Mouse (Mus musculus): ENCODE results near the gene Hist3h2ba. TPM values are rescaled to one million over a fixed set of nuclear protein-coding genes. Genes with fewer than 3 reads are reported as not detected.

The Hist3h2ba gene
- polyA plus RNA-seq, 1 experiment from 2014 or later, result 5.5 TPM

GRCm38 (mm10) chr11:58955868-58956257 lies 7.1 kb downstream of the Hist3h2ba start:
- Histone ChIP-seq H3K4me3 (replicated peaks) (peak overlapping the region; percentile 93), H3K27ac (peak overlapping the region; percentile 100), H3K9me3 (replicated peaks) (no peaks in the 10 kb centered on the region), H3K36me3 (peaks cover 23% of the 10 kb centered on the region), H3K4me1 (replicated peaks) (peaks cover 55% of the 10 kb centered on the region), H3K9ac (peak overlapping the region; percentile 99), H3K27me3 (peaks cover 12% of the 10 kb centered on the region), H3K4me2 (peak overlapping the region; percentile 95)
- ATAC-seq (ENCODE audit: low read depth), result no peak
- WGBS (ENCODE audit: insufficient replicate concordance), result 35% methylated on average over 8 of the region's 8 CpGs
- no peak for DNase-seq

GRCm38 (mm10) chr11:58957226-58957914 lies 8.7 kb downstream of the Hist3h2ba start:
- ATAC-seq (ENCODE audit: low read depth), result no peak
- WGBS (ENCODE audit: insufficient replicate concordance), result 78% methylated on average over 5 of the region's 5 CpGs
- H3K27ac ChIP-seq, result peak overlapping the region; percentile 100
- H3K36me3 ChIP-seq, result peaks cover 23% of the 10 kb centered on the region
- peaks cover 10% of the 10 kb centered on the region for H3K9me3 ChIP-seq (replicated peaks)
- peak overlapping the region; percentile 99 for H3K9ac ChIP-seq
- peaks cover 60% of the 10 kb centered on the region for H3K4me1 ChIP-seq (replicated peaks)
- DNase-seq, result no peak
- peak overlapping the region; percentile 95 for H3K4me2 ChIP-seq
- peaks cover 16% of the 10 kb centered on the region for H3K27me3 ChIP-seq
- peak overlapping the region; percentile 93 for H3K4me3 ChIP-seq (replicated peaks)

GRCm38 (mm10) chr11:58958536-58958935 lies 9.8 kb downstream of the Hist3h2ba start:
- Histone ChIP-seq H3K9ac (peak overlapping the region; percentile 99; the same call in 1 of the 2 replicates), H3K27me3 (peaks cover 27% of the 10 kb centered on the region), H3K4me1 (replicated peaks) (peaks cover 56% of the 10 kb centered on the region), H3K4me3 (replicated peaks) (peak overlapping the region; percentile 93), H3K4me2 (peak overlapping the region; percentile 95), H3K9me3 (replicated peaks) (peaks cover 10% of the 10 kb centered on the region), H3K36me3 (peaks cover 23% of the 10 kb centered on the region), H3K27ac (peak overlapping the region; percentile 100)
- DNase-seq (no peak), ATAC-seq (ENCODE audit: low read depth) (no peak)
- WGBS (ENCODE audit: insufficient replicate concordance), result 78% methylated on average over 6 of the region's 6 CpGs

DNA sequence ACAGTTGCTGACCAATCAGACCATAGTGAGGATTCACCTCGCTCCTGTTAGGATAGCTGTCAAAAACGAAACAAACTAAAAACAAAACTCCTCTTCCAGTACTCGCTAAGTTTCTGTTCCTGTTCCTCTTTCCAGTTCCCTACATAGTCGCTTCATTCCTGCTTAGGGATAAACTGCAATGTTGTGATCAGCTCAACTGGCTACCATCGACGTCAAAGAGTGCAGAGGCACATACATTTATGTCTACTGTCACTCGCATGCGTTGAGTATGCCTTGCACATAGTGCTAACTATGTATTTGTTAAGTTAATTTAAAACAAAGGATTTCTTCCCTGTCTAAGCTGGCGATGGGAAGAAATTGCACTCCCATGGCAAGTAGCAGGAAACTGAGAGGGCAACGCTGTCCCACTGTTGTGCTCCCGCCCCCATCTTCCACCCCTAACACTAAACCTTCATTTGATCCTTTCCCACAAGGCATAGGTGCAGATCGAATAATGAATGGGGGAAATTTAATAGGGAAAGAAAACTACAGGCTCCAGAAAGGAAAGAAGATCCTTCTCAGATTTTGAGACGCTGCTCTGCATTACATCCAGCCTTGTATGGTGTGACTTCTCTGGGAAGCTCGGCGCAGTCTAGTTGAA lies 10.6 kb downstream of the Hist3h2ba start:
- peaks cover 57% of the 10 kb centered on the region for H3K4me1 ChIP-seq (replicated peaks)
- peak overlapping the region; percentile 93 for H3K4me3 ChIP-seq (replicated peaks)
- 14% methylated on average over 15 of the region's 15 CpGs for WGBS (ENCODE audit: insufficient replicate concordance)
- H3K36me3 ChIP-seq, result peaks cover 23% of the 10 kb centered on the region
- peak overlapping the region; percentile 100 for H3K27ac ChIP-seq
- DNase-seq, result no peak
- H3K27me3 ChIP-seq, result peaks cover 35% of the 10 kb centered on the region
- peak overlapping the region; percentile 99 for H3K9ac ChIP-seq
- H3K4me2 ChIP-seq, result peak overlapping the region; percentile 95
- peaks cover 10% of the 10 kb centered on the region for H3K9me3 ChIP-seq (replicated peaks)
- ATAC-seq (ENCODE audit: low read depth), result no peak

DNA sequence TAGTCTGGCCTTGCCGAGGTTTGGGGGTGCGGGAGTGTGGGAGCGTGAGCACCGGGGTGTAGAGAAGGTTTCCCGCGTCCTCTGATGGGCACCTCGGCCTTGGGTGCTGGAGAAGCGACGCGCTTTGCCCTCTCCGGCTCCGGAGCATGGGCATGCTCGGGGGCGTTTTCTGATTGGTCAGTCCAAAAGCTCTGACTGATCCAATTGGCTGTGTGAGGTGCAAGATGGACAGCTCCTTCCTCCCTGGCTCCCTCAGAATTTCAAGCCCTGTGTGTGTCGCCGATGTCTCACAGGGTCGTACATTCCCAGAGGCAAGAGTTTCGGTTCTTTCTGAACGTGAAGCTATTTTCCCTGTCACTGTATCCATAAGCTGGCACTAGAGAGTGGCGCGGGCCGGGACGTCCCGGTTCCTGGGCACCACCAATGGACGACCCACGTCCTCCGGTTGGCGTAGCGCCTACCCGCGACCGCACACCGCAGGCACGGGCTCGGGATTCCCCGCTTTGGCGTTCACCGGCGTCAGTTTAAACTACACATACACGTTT lies 11.3 kb downstream of the Hist3h2ba start:
- Histone ChIP-seq H3K4me3 (replicated peaks) (peak overlapping the region; percentile 93), H3K27me3 (peaks cover 35% of the 10 kb centered on the region), H3K4me1 (replicated peaks) (peaks cover 62% of the 10 kb centered on the region), H3K9ac (peak overlapping the region; percentile 99), H3K36me3 (peaks cover 23% of the 10 kb centered on the region), H3K27ac (peak overlapping the region; percentile 100), H3K4me2 (peak overlapping the region; percentile 95), H3K9me3 (replicated peaks) (peaks cover 10% of the 10 kb centered on the region)
- ATAC-seq (ENCODE audit: low read depth) (peak; percentile 90), DNase-seq (peak; percentile 85)
- 3% methylated on average over 40 of the region's 40 CpGs for WGBS (ENCODE audit: insufficient replicate concordance)

DNA sequence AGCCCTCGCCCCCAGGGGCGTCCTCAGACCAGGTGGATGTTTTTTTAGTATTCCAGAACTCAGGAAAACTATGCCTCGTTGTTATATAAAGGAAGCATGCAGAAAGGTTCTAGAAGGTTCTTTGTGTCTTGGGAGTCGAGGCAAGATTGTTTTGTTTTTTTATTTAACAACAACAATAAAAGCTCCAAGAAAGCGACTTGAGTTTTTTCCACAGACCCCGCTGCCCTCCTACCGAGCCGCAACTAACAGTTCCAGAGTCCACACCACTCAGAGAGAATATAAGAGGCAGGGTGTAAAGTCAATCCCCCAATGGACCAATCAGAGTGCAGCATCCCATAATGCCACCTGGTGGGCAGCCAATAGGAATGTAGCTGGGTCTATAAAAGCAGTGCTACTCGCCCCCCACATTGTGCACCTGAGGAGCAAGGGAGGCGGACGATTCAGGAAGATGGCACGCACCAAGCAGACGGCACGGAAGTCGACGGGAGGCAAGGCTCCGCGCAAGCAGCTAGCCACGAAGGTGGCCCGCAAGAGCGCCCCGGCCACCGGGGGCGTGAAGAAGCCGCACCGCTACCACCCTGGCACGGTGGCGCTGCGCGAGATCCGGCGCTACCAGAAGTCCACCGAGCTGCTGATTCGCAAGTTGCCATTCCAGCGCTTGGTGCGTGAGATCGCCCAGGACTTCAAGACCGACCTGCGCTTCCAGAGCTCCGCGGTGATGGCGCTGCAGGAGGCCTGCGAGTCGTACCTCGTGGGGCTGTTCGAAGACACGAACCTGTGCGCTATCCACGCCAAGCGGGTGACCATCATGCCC lies 12.9 kb downstream of the Hist3h2ba start:
- ATAC-seq (ENCODE audit: low read depth), result no peak
- H3K27ac ChIP-seq, result no peak overlapping the region
- peaks cover 20% of the 10 kb centered on the region for H3K36me3 ChIP-seq
- no peak overlapping the region for H3K4me3 ChIP-seq (replicated peaks)
- no peak overlapping the region for H3K9ac ChIP-seq
- DNase-seq, result no peak
- whole genome bisulfite sequencing (ENCODE audit: insufficient replicate concordance), result 52% methylated on average over 50 of the region's 50 CpGs
- peaks cover 66% of the 10 kb centered on the region for H3K4me1 ChIP-seq (replicated peaks)
- peaks cover 35% of the 10 kb centered on the region for H3K27me3 ChIP-seq
- no peak overlapping the region for H3K4me2 ChIP-seq
- H3K9me3 ChIP-seq (replicated peaks), result peaks cover 10% of the 10 kb centered on the region

GRCm38 (mm10) chr11:58963543-58963942 lies 14.8 kb downstream of the Hist3h2ba start:
- H3K36me3 ChIP-seq, result peaks cover 2% of the 10 kb centered on the region; the same call in 1 of the 2 replicates
- H3K9ac ChIP-seq, result no peak overlapping the region
- 31% methylated on average over 17 of the region's 17 CpGs for WGBS (ENCODE audit: insufficient replicate concordance)
- peaks cover 51% of the 10 kb centered on the region for H3K4me1 ChIP-seq (replicated peaks)
- no peak for ATAC-seq (ENCODE audit: low read depth)
- H3K27ac ChIP-seq, result no peak overlapping the region
- peaks cover 35% of the 10 kb centered on the region for H3K27me3 ChIP-seq
- no peak for DNase-seq
- peak overlapping the region; percentile 12; the same call in 1 of the 2 replicates for H3K4me2 ChIP-seq
- H3K4me3 ChIP-seq (replicated peaks), result no peak overlapping the region
- H3K9me3 ChIP-seq (replicated peaks), result peaks cover 10% of the 10 kb centered on the region

DNA sequence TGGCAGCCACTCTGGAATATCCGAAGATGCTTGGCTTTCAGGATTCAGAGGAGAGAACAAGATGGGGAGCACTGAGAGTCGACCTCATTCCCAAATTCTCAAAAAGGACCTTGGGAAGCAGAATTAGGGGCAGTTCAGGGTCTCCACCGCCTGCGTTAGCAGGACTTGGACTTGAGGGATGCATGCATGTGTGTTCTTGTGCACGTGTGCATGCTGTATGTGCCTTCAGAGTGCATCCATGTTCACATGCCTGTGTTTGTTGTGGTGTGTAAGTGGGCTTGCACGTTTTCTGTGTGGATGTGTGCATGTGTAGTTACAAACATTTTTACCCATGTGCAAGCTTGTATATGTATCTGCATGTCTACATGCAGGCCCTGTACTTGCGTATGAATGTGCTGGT lies 15.5 kb downstream of the Hist3h2ba start:
- Histone ChIP-seq H3K36me3 (0 out of 2 replicates have a peak, but pooled peaks cover 3% of the 10 kb centered on the region), H3K9me3 (replicated peaks) (peaks cover 10% of the 10 kb centered on the region), H3K9ac (no peak overlapping the region), H3K4me1 (replicated peaks) (peaks cover 50% of the 10 kb centered on the region), H3K4me2 (no peak overlapping the region), H3K27me3 (peaks cover 35% of the 10 kb centered on the region), H3K27ac (no peak overlapping the region), H3K4me3 (replicated peaks) (no peak overlapping the region)
- WGBS (ENCODE audit: insufficient replicate concordance), result 76% methylated on average over 7 of the region's 7 CpGs
- DNase-seq (no peak), ATAC-seq (ENCODE audit: low read depth) (no peak)

- no peak overlapping the region for H3K9ac ChIP-seq
- no peak overlapping the region for H3K4me3 ChIP-seq (replicated peaks)
- H3K27ac ChIP-seq, result 0 out of 2 replicates have a peak overlapping the region, but pooled peaks have one; percentile 18
- peaks cover 10% of the 10 kb centered on the region for H3K9me3 ChIP-seq (replicated peaks)
- ATAC-seq (ENCODE audit: low read depth) (peak; percentile 30; the same call in 1 of the 2 replicates), DNase-seq (no peak)
- 39% methylated on average over 12 of the region's 12 CpGs for WGBS (ENCODE audit: insufficient replicate concordance)
- peaks cover 35% of the 10 kb centered on the region for H3K27me3 ChIP-seq
- H3K4me2 ChIP-seq, result 0 out of 2 replicates have a peak overlapping the region, but pooled peaks have one; percentile 11
- peaks cover 5% of the 10 kb centered on the region; the same call in 1 of the 2 replicates for H3K36me3 ChIP-seq
- peaks cover 49% of the 10 kb centered on the region for H3K4me1 ChIP-seq (replicated peaks)
Measured at GRCm38 (mm10) chr11:58965001-58965760, 16.5 kb downstream of the Hist3h2ba start.

GRCm38 (mm10) chr11:58967346-58967745 lies 18.6 kb downstream of the Hist3h2ba start:
- H3K27me3 ChIP-seq, result peaks cover 20% of the 10 kb centered on the region
- H3K36me3 ChIP-seq, result peaks cover 26% of the 10 kb centered on the region
- ATAC-seq (ENCODE audit: low read depth), result no peak
- H3K27ac ChIP-seq, result no peak overlapping the region
- H3K9me3 ChIP-seq (replicated peaks), result no peaks in the 10 kb centered on the region
- H3K9ac ChIP-seq, result no peak overlapping the region
- WGBS (ENCODE audit: insufficient replicate concordance), result 88% methylated on average over 1 of the region's 1 CpGs
- H3K4me3 ChIP-seq (replicated peaks), result no peak overlapping the region
- DNase-seq, result no peak
- no peak overlapping the region for H3K4me2 ChIP-seq
- peaks cover 44% of the 10 kb centered on the region for H3K4me1 ChIP-seq (replicated peaks)

Measured in liver, embryonic 13.5 days (tissue).